Mouse (Mus musculus) brain, embryonic 14.5 days (tissue): ENCODE measurements around the gene Nod2.

Experiments
- CTCF ChIP-seq: fragments of 200-500 bp; IDR thresholded peaks from 2 replicates; pipeline ENCODE4 v1.5.1; 2012; ENCODE audit warnings: inconsistent platforms, mild to moderate bottlenecking, moderate library complexity, borderline replicate concordance; ENCODE audit not compliant: insufficient read depth, insufficient read length; ENCODE audit errors: extremely low read depth
- POLR2A ChIP-seq: fragments of 200-500 bp; IDR thresholded peaks from 2 replicates; pipeline ENCODE4 v1.6.1; 2012; ENCODE audit warnings: mild to moderate bottlenecking, inconsistent platforms, borderline replicate concordance; ENCODE audit not compliant: poor library complexity, insufficient read depth, insufficient read length, severe bottlenecking; ENCODE audit errors: extremely low read depth

- TF ChIP-seq POLR2A = no peak
- TF ChIP-seq CTCF = no peak
These were observed 28.5 kb upstream of the Nod2 start for GRCm38 (mm10) chr8:88618612-88619011.
